Mouse (Mus musculus): ENCODE results near the gene Gse1.

DNA sequence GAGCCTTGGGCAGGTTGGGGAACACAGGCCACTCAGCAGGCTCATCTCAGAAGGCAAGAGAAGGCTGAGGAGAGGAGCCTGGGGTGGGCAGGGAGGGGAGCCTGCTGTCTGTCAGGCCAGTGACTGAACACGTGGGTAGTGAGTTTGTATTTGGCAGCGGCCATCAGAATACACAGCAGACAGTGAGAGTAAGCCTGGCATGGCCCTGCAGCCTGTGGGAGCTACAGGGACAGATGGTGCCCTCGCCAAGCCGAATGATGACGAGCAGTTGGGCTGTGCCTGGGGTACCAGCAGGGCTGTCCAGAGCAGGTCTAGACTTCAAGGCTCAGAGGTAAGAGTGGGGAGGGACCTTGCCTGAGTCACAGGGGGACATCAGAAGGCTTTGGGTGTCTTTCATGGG, 399.0 kb downstream of the Gse1 start:
- TF ChIP-seq CTCF (conservative IDR thresholded peaks at IDR 0.05; ENCODE audit: insufficient read depth, insufficient read length, low read depth, low read length) (no peak), POLR2A (IDR thresholded peaks at IDR 0.05; ENCODE audit: low read depth, low read length) (no peak)

Measured in kidney, adult 2 months (tissue).